Mouse (Mus musculus) lung, postnatal 4 days (tissue): ENCODE data around the gene Col8a2.

ENCODE experiments used
- DNase-seq, 2 experiments: peaks; one replicate each; pipeline ENCODE4 v3.0.0; 2021

The Col8a2 gene

GRCm38 (mm10) chr4:126286492-126286891, at the start of gene Col8a2:
Gene Col8a2 (plus strand): TSS chr4:126286793.
- peak; percentile 38 to 55 for DNase-seq

DNA sequence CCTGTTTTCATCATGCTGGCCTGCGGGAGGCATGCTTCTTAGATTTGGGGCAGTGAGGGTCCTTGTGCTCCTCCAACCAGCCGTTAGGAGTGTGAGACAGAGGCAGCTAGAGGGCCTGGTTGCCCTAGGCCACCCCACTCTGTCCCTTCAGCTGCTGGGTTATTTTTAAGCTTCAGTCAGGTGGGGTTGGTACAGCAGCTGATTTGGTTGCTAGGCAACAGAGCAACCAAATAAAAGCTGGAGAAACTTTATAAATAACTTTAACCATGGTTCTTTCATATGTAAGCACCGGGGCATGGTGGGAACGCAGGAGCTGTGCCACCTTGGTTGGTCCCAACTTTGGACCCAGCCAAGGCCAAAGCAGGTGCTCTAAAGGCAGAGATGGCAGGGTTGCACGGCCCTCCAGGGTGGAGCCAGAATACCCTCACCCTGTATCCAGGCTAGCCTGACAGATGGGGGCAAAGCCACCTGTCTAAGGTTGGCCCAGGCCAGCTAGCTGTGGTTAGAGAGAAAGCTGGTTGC, 48.8 kb upstream of the Col8a2 start:
- DNase-seq, result no peak

DNA sequence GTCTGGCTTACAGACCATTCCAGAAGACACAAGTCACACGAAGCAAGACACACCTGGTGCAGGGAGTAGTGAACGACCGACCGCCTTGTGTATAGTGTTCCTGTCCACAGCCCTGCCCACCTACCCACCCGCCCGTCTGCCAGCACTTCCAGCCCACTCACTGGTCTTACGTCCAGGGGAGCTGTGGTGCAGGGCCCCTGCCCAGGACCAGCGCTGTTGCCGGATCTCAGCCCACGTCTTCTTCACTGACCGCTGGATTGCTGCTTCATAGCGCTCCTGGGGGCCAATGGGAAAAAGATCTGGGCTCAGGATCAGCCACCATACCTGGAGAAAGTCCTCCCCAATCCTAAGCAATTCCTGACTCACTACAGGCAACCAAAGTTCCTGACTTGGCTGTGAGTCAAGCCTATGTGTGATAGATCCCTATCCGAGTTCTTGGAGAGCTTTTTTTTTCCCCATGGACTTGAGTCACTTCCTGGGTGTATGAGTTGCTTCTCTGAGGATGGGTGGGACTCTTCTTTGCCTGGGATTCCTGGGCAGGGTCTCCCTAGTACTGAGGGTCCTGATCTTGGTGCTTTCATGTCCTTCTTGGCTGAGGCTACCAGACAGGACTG, 46.6 kb upstream of the Col8a2 start:
- DNase-seq, result no peak

DNA sequence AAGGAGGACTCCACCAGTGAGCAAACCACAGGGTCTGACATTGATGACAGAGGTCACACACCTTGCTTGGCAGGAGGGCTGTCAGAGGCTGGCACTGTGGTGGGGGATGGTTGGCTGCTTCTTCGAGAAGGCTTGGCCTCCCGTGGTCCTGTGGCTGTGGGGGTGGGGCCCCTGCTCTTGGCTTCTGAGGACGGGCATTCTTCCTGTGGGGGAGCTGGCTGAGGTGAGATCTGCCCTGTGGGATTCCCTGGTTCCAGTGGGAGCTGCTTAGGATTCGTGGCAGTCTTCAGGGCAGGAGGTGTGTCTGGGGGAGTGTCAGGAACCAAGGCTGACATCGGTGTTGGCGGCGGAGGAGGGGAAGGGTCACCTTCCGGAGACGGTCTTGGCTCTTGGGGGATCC, 44.6 kb upstream of the Col8a2 start:
- no peak for DNase-seq

DNA sequence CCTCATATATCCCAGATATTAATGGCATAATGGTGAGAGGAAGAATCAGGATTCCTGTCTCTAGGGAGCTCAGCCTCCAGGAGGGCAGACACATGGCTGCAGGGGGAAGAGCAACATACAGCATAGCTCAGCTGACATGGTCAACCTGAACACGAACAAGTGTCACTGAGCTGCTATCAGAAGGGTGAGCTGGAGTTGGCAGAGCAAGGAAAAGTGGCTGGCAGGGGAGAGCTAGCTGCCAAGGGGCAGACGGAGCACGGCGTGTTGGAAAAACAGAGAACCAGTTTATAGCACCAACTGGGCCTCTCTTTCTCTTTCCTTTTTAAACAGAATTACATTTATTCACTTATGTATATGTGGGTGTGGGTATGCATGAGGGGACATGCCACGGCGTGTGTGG, 44.1 kb upstream of the Col8a2 start:
- DNase-seq, result no peak

DNA sequence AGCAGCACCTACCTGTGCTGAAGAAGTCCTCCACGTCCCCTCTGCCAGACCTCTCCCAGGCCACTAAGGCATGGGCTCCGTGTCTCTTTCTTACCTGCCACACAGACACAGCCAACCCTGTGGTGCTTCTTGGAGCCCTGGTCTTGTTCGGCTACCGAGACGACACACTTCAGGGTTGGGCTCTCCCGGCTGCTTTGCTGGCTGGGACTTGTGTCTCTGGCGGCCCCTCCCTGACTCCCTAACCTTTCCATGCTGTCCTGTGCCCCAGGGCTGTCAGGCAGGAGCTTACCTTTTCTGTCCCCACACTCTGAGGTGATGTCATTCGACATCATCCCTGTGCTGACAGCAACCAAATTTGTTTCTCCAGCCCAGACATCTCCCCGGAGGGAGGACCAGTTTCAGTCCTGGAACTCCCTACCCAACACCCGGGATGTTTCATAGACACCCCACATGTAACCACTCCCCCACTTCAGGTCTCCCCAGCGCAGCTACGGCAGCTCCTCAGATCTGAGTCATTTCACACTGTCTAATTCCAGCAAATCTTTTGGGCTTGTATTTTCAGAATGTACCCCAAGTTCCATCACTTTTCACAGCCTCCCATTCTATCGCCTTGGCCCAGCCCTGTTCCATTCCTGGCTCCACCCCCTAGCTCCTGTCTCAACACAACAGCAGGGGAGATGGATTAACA, 40.2 kb upstream of the Col8a2 start:
- DNase-seq, result no peak

DNA sequence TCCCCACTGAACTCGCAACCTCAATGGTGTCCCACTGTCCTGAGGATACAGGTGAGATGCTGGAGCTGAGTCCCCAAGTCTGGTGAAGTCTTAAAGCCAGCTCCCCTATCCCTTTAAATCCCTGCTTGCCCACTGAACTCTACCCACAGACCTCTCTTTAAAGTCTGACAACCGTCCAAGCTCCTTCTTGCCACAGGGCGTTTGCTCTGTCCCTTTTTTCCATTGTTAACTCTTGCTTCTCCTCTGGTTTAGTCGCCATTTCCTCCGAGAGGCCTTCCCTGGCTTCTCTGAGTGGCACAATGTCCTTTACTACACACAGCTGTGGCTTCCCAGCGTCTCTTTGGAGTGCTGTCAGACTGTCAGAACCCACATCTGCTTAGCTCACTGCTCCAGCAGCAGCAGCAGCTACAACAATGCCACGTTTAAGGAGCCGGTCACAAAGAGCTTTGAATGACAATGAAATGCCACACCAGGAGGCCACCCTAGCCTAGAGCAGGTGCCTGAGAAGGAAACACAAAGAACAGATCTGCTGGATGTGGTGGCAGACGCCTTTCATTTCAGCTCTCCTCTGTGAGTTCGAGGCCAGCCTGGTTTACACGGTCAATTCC, 38.2 kb upstream of the Col8a2 start:
- DNase-seq, result no peak

DNA sequence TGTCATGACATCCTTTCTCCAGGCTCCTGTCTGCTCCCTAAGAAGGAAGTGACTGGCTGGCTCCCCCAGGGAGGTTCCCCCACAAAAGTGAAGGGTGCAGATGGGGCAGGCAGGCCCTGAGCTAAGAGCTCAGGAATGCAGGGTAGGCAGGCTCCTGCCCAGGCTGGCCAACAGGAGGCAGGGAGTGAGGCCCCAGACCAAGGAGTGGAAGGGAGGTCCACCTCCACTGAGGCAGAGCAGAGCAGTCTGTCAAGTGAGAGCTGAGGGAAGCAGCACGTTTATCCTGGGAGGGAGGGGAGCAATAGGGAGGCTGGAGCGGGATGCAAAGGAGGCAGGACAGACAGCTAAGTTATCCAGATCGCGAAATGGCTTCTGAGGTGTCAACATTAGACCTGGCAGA, 35.9 kb upstream of the Col8a2 start:
- DNase-seq, result no peak

DNA sequence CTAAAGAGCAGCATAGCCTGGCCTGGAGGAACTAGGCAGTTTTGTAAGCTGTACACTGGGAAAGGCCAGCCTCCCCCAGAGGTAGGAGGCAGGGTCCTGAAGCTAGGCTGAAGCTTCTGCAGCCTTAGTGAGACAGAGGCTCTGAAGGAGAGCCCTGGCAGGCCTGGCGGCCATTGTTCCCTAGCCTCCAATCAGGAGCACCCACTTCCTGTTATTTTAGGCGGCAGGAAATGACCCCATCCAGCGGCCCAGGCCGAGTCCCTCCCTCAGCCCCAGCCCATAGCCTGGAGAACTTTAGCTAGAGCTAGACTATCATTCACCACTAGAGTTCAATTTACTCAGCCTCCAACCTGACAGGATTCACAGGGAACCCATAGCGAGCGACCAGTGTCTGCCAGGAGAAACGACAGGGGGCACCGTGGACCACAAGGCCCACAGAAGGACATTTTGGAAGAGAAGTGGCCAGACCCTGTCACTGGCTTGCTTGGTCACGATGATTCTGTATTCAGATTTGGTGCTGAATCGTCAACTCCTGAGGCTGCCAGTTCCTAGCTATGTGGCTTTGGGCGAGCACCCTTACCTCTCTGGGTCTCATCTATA, 34.8 kb upstream of the Col8a2 start:
- peak; percentile 78 to 85 for DNase-seq

GRCm38 (mm10) chr4:126252411-126253237, 34.0 kb upstream of the Col8a2 start:
- DNase-seq, result no peak

DNA sequence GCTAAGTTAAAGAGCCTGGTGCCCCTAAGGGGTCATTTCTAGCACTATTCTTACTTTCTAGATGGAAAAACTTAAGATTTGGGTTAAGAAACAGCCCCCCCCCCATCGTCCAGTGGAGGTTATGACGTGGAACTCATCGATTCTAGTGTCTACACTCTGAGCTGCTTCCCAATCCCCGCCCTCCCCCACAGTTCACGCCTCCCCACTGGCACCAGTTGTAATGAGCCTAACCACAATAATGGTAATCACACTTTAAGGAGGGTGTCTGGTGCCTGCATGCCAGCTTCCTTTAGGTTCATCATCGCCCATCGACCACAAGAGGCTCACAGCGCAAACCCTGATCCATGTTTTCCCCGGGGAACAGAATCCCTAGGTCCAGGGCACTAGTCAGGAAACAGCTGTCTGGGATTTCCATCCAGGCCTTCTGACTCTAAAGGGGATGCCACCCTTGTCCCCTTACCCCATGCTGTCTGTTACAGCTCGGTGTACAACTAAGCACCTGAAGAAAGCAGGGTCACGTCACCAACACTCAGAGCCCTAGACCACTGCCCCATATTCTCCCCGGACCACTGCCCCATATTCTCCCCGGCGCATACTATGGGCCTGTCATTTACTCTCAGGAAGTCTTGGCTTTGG, 32.8 kb upstream of the Col8a2 start:
- DNase-seq, result no peak

DNA sequence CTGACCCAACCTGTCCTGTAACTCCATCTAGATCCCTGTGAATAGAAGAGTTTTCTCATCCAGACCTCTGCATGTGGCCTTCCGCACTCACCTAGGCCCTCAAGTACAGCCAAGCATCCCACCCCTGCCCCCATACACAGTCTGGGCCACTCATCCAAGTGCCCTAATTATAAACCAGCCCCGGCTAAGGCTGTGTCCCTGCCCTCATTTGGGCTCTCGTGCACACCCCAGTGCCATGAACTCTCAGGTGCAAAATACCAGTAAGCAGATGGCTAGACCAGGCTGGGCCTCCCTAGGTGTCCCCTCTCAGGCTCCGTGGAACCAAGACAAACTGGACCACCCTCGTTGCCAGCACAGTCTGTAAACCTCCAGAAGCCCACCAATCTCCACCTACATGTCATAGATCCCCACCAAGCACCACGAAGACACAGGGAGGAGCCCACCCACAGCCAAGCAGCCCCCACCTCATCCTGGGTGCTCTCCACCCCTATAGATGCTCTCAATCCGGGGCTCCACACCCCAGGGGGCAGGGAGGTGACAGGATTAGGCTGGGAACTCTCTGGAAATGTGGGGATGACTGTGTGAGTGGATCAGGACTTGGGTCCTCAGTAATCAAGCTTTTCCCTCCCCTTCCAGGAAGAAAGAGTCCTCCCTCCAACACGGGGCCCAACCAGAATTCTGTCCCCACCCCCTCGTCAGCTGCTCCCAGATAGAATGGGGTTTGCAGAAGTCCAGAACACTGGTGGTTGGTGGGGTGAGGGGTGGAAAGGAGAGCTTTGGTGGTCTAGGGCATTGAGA, 32.1 kb upstream of the Col8a2 start:
- peak; percentile 67 to 68 for DNase-seq

- DNase-seq, result peak; percentile 74
Measured at GRCm38 (mm10) chr4:126255113-126256001, 31.2 kb upstream of the Col8a2 start.

- DNase-seq, result peak; percentile 91 to 93
Measured at GRCm38 (mm10) chr4:126256131-126256791, 30.3 kb upstream of the Col8a2 start, which contains the start of gene Map7d1. Gene Map7d1 (minus strand): TSS chr4:126256343.

GRCm38 (mm10) chr4:126256967-126257881, 29.4 kb upstream of the Col8a2 start:
- DNase-seq, result peak in 1 of 2 experiments; percentile 44

DNA sequence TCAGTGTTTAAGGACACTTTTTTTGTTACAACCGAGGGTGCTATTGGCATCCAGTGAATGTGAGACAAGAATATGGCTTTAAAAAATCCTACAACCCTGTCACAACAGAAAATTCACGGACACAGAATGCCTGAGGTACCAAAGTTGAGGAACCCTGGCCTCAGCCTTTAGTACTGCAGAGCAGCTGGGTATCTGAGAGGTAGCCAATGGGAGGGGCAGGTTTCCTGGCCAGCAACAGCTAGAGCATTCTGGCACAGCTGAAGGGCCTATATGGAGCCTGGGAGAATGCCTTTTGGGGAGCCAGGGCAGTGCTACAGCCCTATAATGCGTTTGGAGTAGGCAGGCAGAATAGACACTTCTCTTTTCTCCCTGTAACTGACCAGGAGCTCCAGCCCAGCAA, 27.5 kb upstream of the Col8a2 start:
- peak; percentile 42 to 60 for DNase-seq

DNA sequence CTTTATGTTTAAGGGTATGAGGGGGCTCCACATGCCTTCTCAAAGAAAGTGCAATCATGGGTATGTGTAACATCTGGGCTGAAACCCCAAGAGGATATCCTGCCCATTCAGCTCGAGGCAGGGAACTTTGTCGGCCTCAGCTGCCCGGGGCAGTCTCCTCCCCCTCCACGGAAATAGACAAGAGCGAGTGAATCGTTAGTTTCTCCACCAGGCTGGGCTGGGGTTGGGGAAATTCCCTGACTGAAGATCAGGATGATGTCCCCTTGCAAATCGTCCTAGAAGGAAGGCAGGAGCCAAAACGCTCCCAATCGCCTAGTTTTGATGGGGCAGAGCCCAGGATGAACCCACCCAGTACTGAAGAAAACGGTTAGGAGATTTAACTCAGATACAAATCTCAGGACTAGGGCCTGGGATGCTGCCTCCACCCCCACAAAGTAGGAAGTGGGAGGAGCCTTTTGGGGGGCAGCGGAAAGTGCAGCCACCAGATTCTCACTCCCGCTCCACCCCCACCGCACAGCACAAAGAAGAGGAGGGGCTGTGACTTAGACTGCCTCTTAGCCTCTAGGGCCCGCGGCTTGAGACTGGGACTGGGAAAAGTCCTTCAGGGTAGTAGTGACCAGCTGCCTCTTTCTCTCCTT, 27.0 kb upstream of the Col8a2 start:
- peak; percentile 89 to 92 for DNase-seq
